Mouse (Mus musculus) myocyte (in vitro differentiated cells): ENCODE measurements around the gene Oser1. TPM values are rescaled to one million over a fixed set of nuclear protein-coding genes. Genes with fewer than 3 reads are reported as not detected.

ENCODE experiments used
- H3K27me3 ChIP-seq: one replicate; pipeline ENCODE4 v1.6.1; 2011; ENCODE audit not compliant: control insufficient read depth, insufficient read depth, insufficient read length
- H3K36me3 ChIP-seq: one replicate; pipeline ENCODE4 v1.6.1; 2011; ENCODE audit not compliant: control insufficient read depth, insufficient read depth
- H3K4me2 ChIP-seq: one replicate; pipeline ENCODE4 v1.6.1; 2011; ENCODE audit warnings: low read depth, control low read depth
- H3K4me3 ChIP-seq: one replicate; pipeline ENCODE4 v1.5.1; 2011; ENCODE audit warnings: mild to moderate bottlenecking, control low read depth, moderate library complexity
- H3K79me2 ChIP-seq: one replicate; pipeline ENCODE4 v1.6.1; 2011; ENCODE audit not compliant: control insufficient read depth, insufficient read depth
- H3ac ChIP-seq: one replicate; pipeline ENCODE4 v1.6.1; 2011; ENCODE audit not compliant: control insufficient read depth, insufficient read length
- CEBPB ChIP-seq: IDR thresholded peaks from 2 replicates; pipeline ENCODE4 v1.6.1; 2011; ENCODE audit warnings: mild to moderate bottlenecking, moderate library complexity; ENCODE audit not compliant: poor library complexity, insufficient read depth, severe bottlenecking
- E2F4 ChIP-seq: IDR thresholded peaks from one replicate; pipeline ENCODE4 v1.6.1; 2011; ENCODE audit warnings: mild to moderate bottlenecking, control low read depth, moderate library complexity; ENCODE audit not compliant: insufficient read depth
- MAX ChIP-seq: IDR thresholded peaks from one replicate; pipeline ENCODE4 v1.6.1; 2011; ENCODE audit warnings: low read depth, mild to moderate bottlenecking, control low read depth
- MYOD1 ChIP-seq, 3 experiments: IDR thresholded peaks; one replicate each; pipeline ENCODE4 v1.6.1; 2011; ENCODE audit warnings: control low read depth in 2 of 3, low read depth in 2 of 3, mild to moderate bottlenecking in 2 of 3, moderate library complexity in 1 of 3; ENCODE audit not compliant: insufficient read length in 2 of 3, control insufficient read depth in 1 of 3
- MYOG ChIP-seq, 3 experiments: IDR thresholded peaks; one replicate each; pipeline ENCODE4 v1.6.1; 2011; ENCODE audit warnings: control low read depth in 2 of 3, low read depth in 2 of 3, mild to moderate bottlenecking in 2 of 3; ENCODE audit not compliant: insufficient read length in 2 of 3, control insufficient read depth in 1 of 3, insufficient read depth in 1 of 3
- POLR2A ChIP-seq: IDR thresholded peaks from one replicate; pipeline ENCODE4 v1.6.1; 2011; ENCODE audit warnings: low read depth, mild to moderate bottlenecking, control low read depth, moderate library complexity; ENCODE audit not compliant: insufficient read length
- POLR2AphosphoS2 ChIP-seq: IDR thresholded peaks from one replicate; pipeline ENCODE4 v1.6.1; 2011; ENCODE audit warnings: low read depth, control low read depth; ENCODE audit not compliant: insufficient read length
- REST ChIP-seq: IDR thresholded peaks from one replicate; pipeline ENCODE4 v1.6.1; 2011; ENCODE audit warnings: mild to moderate bottlenecking, control low read depth, moderate library complexity; ENCODE audit not compliant: insufficient read depth, insufficient read length
- SRF ChIP-seq: IDR thresholded peaks from one replicate; pipeline ENCODE4 v1.6.1; 2011; ENCODE audit warnings: low read depth; ENCODE audit not compliant: control insufficient read depth, insufficient read length
- TCF12 ChIP-seq: IDR thresholded peaks from one replicate; pipeline ENCODE4 v1.6.1; 2011; ENCODE audit warnings: mild to moderate bottlenecking, control low read depth; ENCODE audit not compliant: poor library complexity, insufficient read depth, severe bottlenecking
- TCF3 ChIP-seq: IDR thresholded peaks from one replicate; pipeline ENCODE4 v1.6.1; 2011; ENCODE audit warnings: low read depth, control low read depth; ENCODE audit not compliant: insufficient read length
- USF1 ChIP-seq: IDR thresholded peaks from one replicate; pipeline ENCODE4 v1.6.1; 2011; ENCODE audit warnings: low read depth, mild to moderate bottlenecking, control low read depth, moderate library complexity
- polyA plus RNA-seq: library from polyadenylated mRNA; unstranded; fragments of >200 nt; fragmentation: generic; extraction: Trizol; gene quantifications from one replicate; pipeline ENCODE4 v1.2.1, GENCODE M21; 2012; ENCODE audit warnings: missing spikeins

The Oser1 gene
- polyA plus RNA-seq, 1 experiment, result 30.3 TPM

- TF ChIP-seq POLR2A (no peak), SRF (no peak), MYOG (IDR thresholded peaks at IDR 0.05; ENCODE audit: control insufficient read depth in 1 of 3, insufficient read depth in 1 of 3, insufficient read length in 2 of 3, low read depth in 2 of 3) (no peak), MAX (no peak), REST (no peak), USF1 (no peak), TCF3 (no peak), POLR2AphosphoS2 (no peak), MYOD1 (IDR thresholded peaks at IDR 0.05; ENCODE audit: control insufficient read depth in 1 of 3, insufficient read length in 2 of 3, low read depth in 2 of 3) (no peak), TCF12 (no peak)
- H3K27me3 ChIP-seq, result peaks cover 57% of the 10 kb centered on the region
- no peak overlapping the region for H3K4me2 ChIP-seq
- H3ac ChIP-seq, result no peak overlapping the region
- no peaks in the 10 kb centered on the region for H3K79me2 ChIP-seq
- H3K4me3 ChIP-seq, result no peak overlapping the region
- H3K36me3 ChIP-seq, result no peaks in the 10 kb centered on the region
Observed at GRCm38 (mm10) chr2:163447375-163447774, 22.9 kb upstream of the Oser1 start.

DNA sequence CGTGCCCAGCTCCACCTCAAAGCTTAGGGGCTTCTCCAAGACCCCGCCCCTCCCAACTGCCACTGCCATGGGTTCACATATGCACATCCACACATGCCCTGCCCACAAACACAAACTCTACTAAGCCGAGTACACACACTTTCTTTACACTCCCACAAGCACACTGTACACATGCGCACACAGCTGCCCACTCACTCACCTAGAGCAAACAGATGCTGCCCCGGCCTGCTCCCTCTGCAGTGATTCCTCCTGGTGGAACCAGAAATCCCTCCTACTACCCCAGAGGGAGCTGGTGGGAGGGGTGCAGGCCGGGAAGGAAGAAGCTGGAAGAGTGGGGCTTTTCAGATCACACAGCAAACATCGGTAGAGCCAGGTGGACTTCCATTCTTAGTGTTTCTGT, 19.5 kb upstream of the Oser1 start:
- H3K27me3 ChIP-seq, result peaks cover 49% of the 10 kb centered on the region
- H3K4me2 ChIP-seq, result no peak overlapping the region
- H3K4me3 ChIP-seq, result no peak overlapping the region
- H3K79me2 ChIP-seq, result no peaks in the 10 kb centered on the region
- TF ChIP-seq SRF, result no peak
- no peak for TF ChIP-seq MYOG (IDR thresholded peaks at IDR 0.05; ENCODE audit: control insufficient read depth in 1 of 3, insufficient read depth in 1 of 3, insufficient read length in 2 of 3, low read depth in 2 of 3)
- TF ChIP-seq USF1, result no peak
- TF ChIP-seq REST, result no peak
- no peak for TF ChIP-seq POLR2A
- no peak for TF ChIP-seq MYOD1 (IDR thresholded peaks at IDR 0.05; ENCODE audit: control insufficient read depth in 1 of 3, insufficient read length in 2 of 3, low read depth in 2 of 3)
- TF ChIP-seq TCF12, result no peak
- TF ChIP-seq CEBPB, result no peak
- no peak for TF ChIP-seq TCF3
- TF ChIP-seq POLR2AphosphoS2, result no peak
- no peak for TF ChIP-seq MAX
- no peak for TF ChIP-seq E2F4
- H3K36me3 ChIP-seq, result no peaks in the 10 kb centered on the region
- H3ac ChIP-seq, result no peak overlapping the region

GRCm38 (mm10) chr2:163443543-163443942, 19.0 kb upstream of the Oser1 start:
- no peak overlapping the region for H3ac ChIP-seq
- no peaks in the 10 kb centered on the region for H3K36me3 ChIP-seq
- peaks cover 54% of the 10 kb centered on the region for H3K27me3 ChIP-seq
- no peaks in the 10 kb centered on the region for H3K79me2 ChIP-seq
- TF ChIP-seq TCF3, result no peak
- TF ChIP-seq USF1, result no peak
- TF ChIP-seq MYOG (IDR thresholded peaks at IDR 0.05; ENCODE audit: control insufficient read depth in 1 of 3, insufficient read depth in 1 of 3, insufficient read length in 2 of 3, low read depth in 2 of 3), result no peak
- TF ChIP-seq POLR2AphosphoS2, result no peak
- no peak for TF ChIP-seq MAX
- no peak for TF ChIP-seq CEBPB
- no peak for TF ChIP-seq SRF
- no peak for TF ChIP-seq TCF12
- TF ChIP-seq POLR2A, result no peak
- no peak for TF ChIP-seq MYOD1 (IDR thresholded peaks at IDR 0.05; ENCODE audit: control insufficient read depth in 1 of 3, insufficient read length in 2 of 3, low read depth in 2 of 3)
- no peak for TF ChIP-seq E2F4
- TF ChIP-seq REST, result no peak
- no peak overlapping the region for H3K4me2 ChIP-seq
- no peak overlapping the region for H3K4me3 ChIP-seq

DNA sequence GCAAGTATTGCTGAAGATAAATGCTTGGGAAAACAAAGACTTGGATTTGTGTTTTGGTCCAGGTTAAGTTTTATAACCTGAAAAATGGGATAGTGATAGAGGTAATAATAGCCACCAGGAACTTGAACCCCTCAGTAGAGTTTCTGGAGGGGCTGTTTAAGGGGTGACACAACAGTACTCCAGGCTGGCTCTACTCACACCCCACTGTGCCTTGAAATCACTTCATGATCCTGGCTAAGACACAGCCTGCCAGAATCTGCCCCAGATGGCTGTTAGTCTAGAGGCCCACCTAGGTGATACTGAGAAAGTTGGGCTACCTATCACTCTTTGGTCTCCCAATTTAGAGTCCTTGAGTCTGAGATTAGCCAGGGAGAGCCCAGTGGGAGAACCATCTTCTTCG, 15.0 kb upstream of the Oser1 start:
- no peak overlapping the region for H3ac ChIP-seq
- no peak for TF ChIP-seq TCF3
- no peak for TF ChIP-seq POLR2A
- TF ChIP-seq USF1, result no peak
- TF ChIP-seq MYOD1 (IDR thresholded peaks at IDR 0.05; ENCODE audit: control insufficient read depth in 1 of 3, insufficient read length in 2 of 3, low read depth in 2 of 3), result no peak
- no peak for TF ChIP-seq E2F4
- no peak for TF ChIP-seq MYOG (IDR thresholded peaks at IDR 0.05; ENCODE audit: control insufficient read depth in 1 of 3, insufficient read depth in 1 of 3, insufficient read length in 2 of 3, low read depth in 2 of 3)
- no peak for TF ChIP-seq POLR2AphosphoS2
- no peak for TF ChIP-seq MAX
- TF ChIP-seq SRF, result no peak
- no peak for TF ChIP-seq REST
- no peak for TF ChIP-seq CEBPB
- no peaks in the 10 kb centered on the region for H3K79me2 ChIP-seq
- peaks cover 34% of the 10 kb centered on the region for H3K27me3 ChIP-seq
- H3K36me3 ChIP-seq, result no peaks in the 10 kb centered on the region
- H3K4me2 ChIP-seq, result no peak overlapping the region
- H3K4me3 ChIP-seq, result no peak overlapping the region
